Comparison of ENCODE assay signal across 7 mouse cellular contexts in the genomic region with DNA sequence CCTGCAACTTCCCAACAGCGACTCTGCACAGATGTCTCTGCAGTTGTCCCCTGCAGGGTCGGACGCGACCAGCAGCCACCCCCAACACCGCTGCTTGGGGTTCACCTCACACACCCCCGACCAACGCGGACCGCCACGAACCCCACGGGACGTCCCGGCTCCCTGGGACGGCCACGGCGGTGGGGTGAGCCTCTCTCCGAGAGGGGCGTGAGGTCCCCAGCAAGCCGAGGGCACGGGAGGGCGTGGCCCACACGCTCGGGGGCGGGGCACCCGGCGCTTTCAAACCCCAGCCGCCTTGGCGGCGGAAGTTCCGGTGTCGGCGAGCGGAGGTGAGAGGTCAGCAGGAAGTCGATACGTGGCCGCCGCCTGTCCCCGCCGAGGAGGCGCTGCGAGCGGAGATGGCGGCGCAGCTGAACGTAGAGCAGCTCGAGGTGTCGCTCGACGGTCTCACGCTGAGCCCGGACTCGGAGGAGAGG. TPM values are rescaled to one million over a fixed set of nuclear protein-coding genes. Genes with fewer than 3 reads are reported as not detected.
DNase-seq lines count a peak whose midpoint lies in the region; ATAC-seq lines count a peak whose summit lies in the region.

A gene (plus strand): TSS at position 340 of the 476 bp plus-strand sequence.

- no peaks in the 10 kb centered on the region for H3K9me3 ChIP-seq in embryonic facial prominence, embryonic 10.5 days
- no peaks in the 10 kb centered on the region for H3K9me3 ChIP-seq in limb, embryonic 10.5 days (replicated peaks)
- H3K9me3 ChIP-seq in midbrain, embryonic 13.5 days, result no peaks in the 10 kb centered on the region

- peaks cover 25% of the 10 kb centered on the region for H3K4me1 ChIP-seq in embryonic facial prominence, embryonic 10.5 days
- H3K4me1 ChIP-seq in limb, embryonic 10.5 days, result peaks cover 24% of the 10 kb centered on the region
- H3K4me1 ChIP-seq in midbrain, embryonic 13.5 days (replicated peaks), result peaks cover 33% of the 10 kb centered on the region

- DNase-seq in adrenal gland, postnatal 10 days, result peak; percentile 96
- DNase-seq in embryonic facial prominence, embryonic 10.5 days (ENCODE audit: low spot score), result peak; percentile 96
- peak; percentile 88 for DNase-seq in kidney, adult 11 months
- peak; percentile 96 for DNase-seq in limb, embryonic 10.5 days (ENCODE audit: low spot score)
- DNase-seq in spleen, adult 12 weeks (ENCODE audit: low spot score), result peak; percentile 86

- peak; percentile 96 for ATAC-seq in granulocyte monocyte progenitor cell, adult 5-6 weeks (replicated peaks; ENCODE audit: poor library complexity, severe bottlenecking)
- peak; percentile 97 for ATAC-seq in midbrain, embryonic 13.5 days

- no peaks in the 10 kb centered on the region for H3K36me3 ChIP-seq in embryonic facial prominence, embryonic 10.5 days (replicated peaks)
- H3K36me3 ChIP-seq in limb, embryonic 10.5 days, result no peaks in the 10 kb centered on the region
- no peaks in the 10 kb centered on the region for H3K36me3 ChIP-seq in midbrain, embryonic 13.5 days

- under 1% methylated on average over 52 of the region's 52 CpGs for WGBS in embryonic facial prominence, embryonic 10.5 days
- WGBS in limb, embryonic 10.5 days, result under 1% methylated on average over 51 of the region's 52 CpGs
- under 1% methylated on average over 51 of the region's 52 CpGs for WGBS in midbrain, embryonic 13.5 days

- H3K4me2 ChIP-seq in midbrain, embryonic 13.5 days (replicated peaks), result peak within 1 kb of the TSS; percentile 85

- peak within 1 kb of the TSS; percentile 98 for H3K27ac ChIP-seq in embryonic facial prominence, embryonic 10.5 days (replicated peaks)
- H3K27ac ChIP-seq in limb, embryonic 10.5 days, result peak within 1 kb of the TSS; percentile 98
- peak within 1 kb of the TSS; percentile 91 for H3K27ac ChIP-seq in midbrain, embryonic 13.5 days

- peak within 1 kb of the TSS; percentile 100 for H3K4me3 ChIP-seq in embryonic facial prominence, embryonic 10.5 days
- peak within 1 kb of the TSS; percentile 100 for H3K4me3 ChIP-seq in limb, embryonic 10.5 days
- peak within 1 kb of the TSS; percentile 99 for H3K4me3 ChIP-seq in midbrain, embryonic 13.5 days (replicated peaks)

- no peaks in the 10 kb centered on the region for H3K27me3 ChIP-seq in embryonic facial prominence, embryonic 10.5 days (replicated peaks; ENCODE audit: low read depth, poor library complexity, severe bottlenecking)
- no peaks in the 10 kb centered on the region for H3K27me3 ChIP-seq in limb, embryonic 10.5 days (ENCODE audit: low read depth, poor library complexity, severe bottlenecking)
- H3K27me3 ChIP-seq in midbrain, embryonic 13.5 days, result no peaks in the 10 kb centered on the region; the same call in 1 of the 2 replicates

- H3K9ac ChIP-seq in midbrain, embryonic 13.5 days (replicated peaks), result peak within 1 kb of the TSS; percentile 98

RNA-seq across cellular contexts. Expression of the gene that starts here (rescaled TPM):
- 10 to 100 TPM; 38.9 to 40.6 TPM for total RNA-seq in adrenal gland, postnatal 10 days (2021)
- polyA plus RNA-seq in embryonic facial prominence, embryonic 10.5 days (2016; fragmentation: Nextera tagmentation; extraction: Ambion mirVana), result 16.6 and 18.5 TPM in 2 replicates
- 23.5 and 26.5 TPM in 2 replicates for total RNA-seq in granulocyte monocyte progenitor cell, adult 5-6 weeks (2014; fragmentation: Nextera tagmentation)
- total RNA-seq in granulocyte monocyte progenitor cell, adult 5-6 weeks (2017), result 40.6 and 44.6 TPM in 2 replicates
- 17.0 and 19.2 TPM in 2 replicates for polyA plus RNA-seq in limb, embryonic 10.5 days (2016; fragmentation: Nextera tagmentation; extraction: Ambion mirVana)
- 21.7 and 24.6 TPM in 2 replicates for polyA plus RNA-seq in midbrain, embryonic 13.5 days (2015; fragmentation: Nextera tagmentation; extraction: Ambion mirVana)

Comparison
In these comparisons a context has a peak if more than half of its experiments do, and no peak if none do; other contexts are left out.
1. Peak in every context shown above with its lines: DNase-seq, ATAC-seq, H3K4me3 ChIP-seq and H3K27ac ChIP-seq.